Mouse (Mus musculus): ENCODE measurements around the gene Ttc30b. TPM values are rescaled to one million over a fixed set of nuclear protein-coding genes. Genes with fewer than 3 reads are reported as not detected.
"Not testable (repeated sequence)": the region's sequence is repeated elsewhere in the genome, so short reads cannot be mapped to it uniquely, and the experiment has no call there.

The Ttc30b gene
- total and polyA plus RNA-seq, 2 experiments from 2014 or later, result 20.6 to 27.4 TPM

DNA sequence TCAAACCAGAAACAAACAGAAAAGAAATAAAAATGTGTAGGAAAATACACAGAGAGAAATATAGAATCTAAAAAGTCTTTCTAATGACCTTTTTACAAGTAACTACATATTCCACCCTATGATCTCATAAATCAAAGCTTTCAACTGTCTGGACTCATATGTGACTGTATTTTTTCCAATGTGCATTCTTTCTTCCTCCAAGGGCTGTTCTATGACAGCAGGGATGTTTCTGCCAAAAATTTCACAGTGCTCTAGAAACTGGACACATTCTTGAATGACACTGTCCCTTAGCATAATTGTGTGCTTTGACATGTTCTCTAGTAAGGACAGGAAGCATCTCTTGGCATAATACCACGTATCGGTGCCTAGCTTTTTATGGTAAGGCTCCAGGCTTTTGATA lies 37.7 kb upstream of the Ttc30b start:
- H3K36me3 ChIP-seq (ENCODE audit: insufficient read depth); H3K4me3 ChIP-seq (ENCODE audit: low read depth, low read length); H3K9ac ChIP-seq; H3K4me1 ChIP-seq (ENCODE audit: insufficient read depth); ATAC-seq; H3K27ac ChIP-seq (ENCODE audit: low read depth, low read length); DNase-seq; H3K9me3 ChIP-seq (ENCODE audit: low read length); H3K4me2 ChIP-seq (ENCODE audit: low read depth); H3K27me3 ChIP-seq (ENCODE audit: insufficient read depth, low read length): not testable (repeated sequence)
- 95% methylated on average over 2 of the region's 2 CpGs for WGBS

DNA sequence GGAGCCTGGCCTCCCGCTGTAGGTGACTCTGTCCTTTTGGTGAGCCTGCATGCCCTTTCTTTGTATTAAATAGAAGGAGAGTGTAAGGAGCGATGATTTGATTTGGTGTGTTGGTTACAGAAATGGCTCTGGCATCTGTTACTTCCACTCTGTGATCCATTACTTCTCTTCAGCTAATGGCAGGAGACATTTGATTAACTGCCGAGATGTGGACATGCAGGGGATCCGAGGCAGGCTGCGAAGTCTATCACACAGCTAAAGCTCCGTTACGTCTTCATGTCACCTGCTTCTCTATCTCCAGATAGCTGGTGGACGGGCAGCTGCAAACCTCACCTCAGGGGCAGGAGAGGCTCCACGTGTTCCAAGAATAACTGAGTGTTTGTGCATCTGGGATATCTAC lies 35.7 kb upstream of the Ttc30b start:
- no peaks in the 10 kb centered on the region for H3K4me1 ChIP-seq (ENCODE audit: insufficient read depth)
- WGBS, result 79% methylated on average over 9 of the region's 9 CpGs
- TF ChIP-seq CTCF (IDR thresholded peaks at IDR 0.05; ENCODE audit: low read depth), result no peak

DNA sequence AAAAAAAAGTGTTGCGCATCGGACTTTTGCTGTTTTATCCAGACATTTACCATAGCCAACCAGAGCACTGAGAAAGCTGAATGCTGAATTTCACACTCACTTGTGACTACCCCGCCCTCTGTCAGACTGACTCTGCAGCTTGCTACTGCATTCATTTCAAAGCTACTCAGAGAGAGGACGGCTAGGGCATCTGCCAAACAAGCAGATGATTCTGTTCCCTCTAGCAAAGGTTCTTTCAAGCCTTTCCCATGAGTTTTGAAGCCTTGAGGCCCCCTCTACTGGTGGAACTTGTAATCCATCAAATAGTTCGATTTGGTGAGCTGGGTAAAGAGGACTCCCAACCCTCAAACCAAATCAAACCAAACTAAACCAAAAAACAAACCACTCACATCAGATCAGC lies 26.6 kb upstream of the Ttc30b start:
- H3K4me2 ChIP-seq (ENCODE audit: low read depth), result peak overlapping the region; percentile 42
- H3K4me3 ChIP-seq (ENCODE audit: low read depth, low read length), result peak overlapping the region; percentile 16
- H3K27ac ChIP-seq (ENCODE audit: low read depth, low read length), result no peak overlapping the region
- DNase-seq (peak; percentile 86), ATAC-seq (peak; percentile 94)
- no peaks in the 10 kb centered on the region for H3K36me3 ChIP-seq (ENCODE audit: insufficient read depth)
- H3K9me3 ChIP-seq (ENCODE audit: low read length), result no peaks in the 10 kb centered on the region
- peaks cover 16% of the 10 kb centered on the region for H3K4me1 ChIP-seq (ENCODE audit: insufficient read depth)
- 15% methylated on average over 5 of the region's 5 CpGs for WGBS
- H3K9ac ChIP-seq, result peak overlapping the region; percentile 15; the same call in 1 of the 2 replicates
- H3K27me3 ChIP-seq (ENCODE audit: insufficient read depth, low read length), result no peaks in the 10 kb centered on the region
- TF ChIP-seq CTCF (IDR thresholded peaks at IDR 0.05; ENCODE audit: low read depth), result peak; percentile 80

More for the DNA sequence above, 35.7 kb upstream of the Ttc30b start:
- no peak overlapping the region for H3K4me3 ChIP-seq (ENCODE audit: low read depth, low read length)
- no peaks in the 10 kb centered on the region for H3K36me3 ChIP-seq (ENCODE audit: insufficient read depth)
- no peak overlapping the region for H3K27ac ChIP-seq (ENCODE audit: low read depth, low read length)
- no peak for DNase-seq
- no peaks in the 10 kb centered on the region for H3K27me3 ChIP-seq (ENCODE audit: insufficient read depth, low read length)
- no peak overlapping the region for H3K9ac ChIP-seq
- H3K4me2 ChIP-seq (ENCODE audit: low read depth), result no peak overlapping the region
- H3K9me3 ChIP-seq (ENCODE audit: low read length), result no peaks in the 10 kb centered on the region
- no peak for ATAC-seq

DNA sequence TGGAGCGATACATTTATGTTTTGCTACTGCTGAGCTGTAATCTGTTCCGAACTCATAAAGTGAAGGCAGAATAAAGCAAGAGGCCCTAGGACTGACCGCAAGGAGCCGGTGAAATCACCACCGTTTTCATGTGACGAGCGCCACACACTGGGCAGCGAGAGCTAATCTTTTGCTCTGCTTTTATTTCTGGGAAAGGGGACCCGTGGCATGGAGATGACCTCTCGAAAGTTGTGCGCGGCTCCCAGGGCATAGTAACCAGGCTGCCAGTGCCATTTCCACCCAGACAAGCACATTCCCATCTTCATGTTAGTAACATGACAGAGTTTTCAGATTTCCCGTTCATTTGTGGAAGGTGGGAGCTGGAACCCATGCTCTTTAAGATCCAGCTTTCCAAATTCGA lies 26.1 kb upstream of the Ttc30b start:
- peak overlapping the region; percentile 15; the same call in 1 of the 2 replicates for H3K9ac ChIP-seq
- peak overlapping the region; percentile 16 for H3K4me3 ChIP-seq (ENCODE audit: low read depth, low read length)

DNA sequence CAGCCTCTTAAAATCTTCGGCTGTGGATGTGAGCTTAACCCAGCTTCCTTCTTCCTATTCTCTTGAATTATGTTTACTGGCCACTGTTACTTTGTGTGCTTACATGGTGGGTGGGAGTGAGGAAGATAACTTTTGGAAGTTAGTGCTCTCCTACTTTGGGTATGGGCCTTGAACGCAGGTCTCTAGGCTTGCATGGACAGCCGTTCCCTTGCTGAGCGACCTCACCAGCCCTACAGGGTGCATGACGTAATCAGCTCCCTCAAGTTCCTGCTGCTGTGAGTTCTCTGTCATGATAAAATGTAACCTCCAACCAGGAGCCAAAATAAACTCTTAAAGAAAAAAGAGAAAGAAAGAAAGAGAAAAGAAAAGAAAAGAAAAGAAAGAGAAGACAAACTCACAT lies 25.7 kb upstream of the Ttc30b start:
- peak overlapping the region; percentile 42 for H3K4me2 ChIP-seq (ENCODE audit: low read depth)

More for the DNA sequence above, 26.1 kb upstream of the Ttc30b start:
- H3K27me3 ChIP-seq (ENCODE audit: insufficient read depth, low read length), result no peaks in the 10 kb centered on the region
- peak overlapping the region; percentile 42 for H3K4me2 ChIP-seq (ENCODE audit: low read depth)
- H3K4me1 ChIP-seq (ENCODE audit: insufficient read depth), result peaks cover 17% of the 10 kb centered on the region
- H3K36me3 ChIP-seq (ENCODE audit: insufficient read depth), result no peaks in the 10 kb centered on the region
- 13% methylated on average over 14 of the region's 14 CpGs for WGBS
- peak; percentile 40; the same call in 1 of the 2 replicates for ATAC-seq
- TF ChIP-seq CTCF (IDR thresholded peaks at IDR 0.05; ENCODE audit: low read depth), result peak; percentile 64
- H3K9me3 ChIP-seq (ENCODE audit: low read length), result no peaks in the 10 kb centered on the region
- DNase-seq, result peak; percentile 50
- H3K27ac ChIP-seq (ENCODE audit: low read depth, low read length), result no peak overlapping the region

DNA sequence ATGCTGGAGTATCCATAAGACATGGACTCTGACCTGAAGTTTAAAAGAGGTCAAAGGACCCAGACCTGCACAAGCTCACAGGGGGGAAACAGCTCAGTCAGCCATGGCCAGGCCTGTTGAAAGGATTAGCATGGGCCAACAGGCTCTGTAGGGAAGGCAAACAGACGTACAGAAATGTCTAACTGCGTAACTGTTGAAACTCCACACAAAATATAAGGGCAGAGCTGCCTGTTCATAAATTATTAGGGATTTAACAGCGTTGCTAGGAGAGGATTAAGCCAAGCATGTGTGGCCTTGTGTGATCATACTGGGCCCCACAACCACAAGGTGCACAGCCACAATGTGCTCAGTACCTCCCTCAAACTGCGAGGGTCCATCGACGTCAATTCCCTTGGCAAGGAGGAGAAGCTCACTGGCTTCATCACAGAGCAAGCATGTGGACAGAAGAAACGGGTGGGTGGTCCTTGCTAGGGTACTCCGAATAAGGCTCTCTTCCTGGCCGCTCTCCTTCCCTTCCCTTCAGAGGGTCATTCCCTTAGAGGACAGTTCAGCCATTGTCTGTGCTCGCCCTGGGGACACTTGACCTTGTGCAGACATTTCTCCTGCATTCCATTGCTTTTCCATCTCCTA lies 24.9 kb upstream of the Ttc30b start:
- DNase-seq (no peak), ATAC-seq (no peak)
- 63% methylated on average over 10 of the region's 10 CpGs for WGBS

More for the DNA sequence above, 25.7 kb upstream of the Ttc30b start:
- Histone ChIP-seq H3K9me3 (ENCODE audit: low read length) (no peaks in the 10 kb centered on the region), H3K27me3 (ENCODE audit: insufficient read depth, low read length) (no peaks in the 10 kb centered on the region), H3K27ac (ENCODE audit: low read depth, low read length) (no peak overlapping the region), H3K9ac (no peak overlapping the region), H3K36me3 (ENCODE audit: insufficient read depth) (no peaks in the 10 kb centered on the region), H3K4me1 (ENCODE audit: insufficient read depth) (peaks cover 22% of the 10 kb centered on the region), H3K4me3 (ENCODE audit: low read depth, low read length) (no peak overlapping the region)
- ATAC-seq (no peak), DNase-seq (no peak)
- WGBS, result 62% methylated on average over 5 of the region's 5 CpGs
- no peak for TF ChIP-seq CTCF (IDR thresholded peaks at IDR 0.05; ENCODE audit: low read depth)

More for the DNA sequence above, 24.9 kb upstream of the Ttc30b start:
- no peaks in the 10 kb centered on the region for H3K36me3 ChIP-seq (ENCODE audit: insufficient read depth)
- H3K4me1 ChIP-seq (ENCODE audit: insufficient read depth), result peaks cover 22% of the 10 kb centered on the region
- no peaks in the 10 kb centered on the region for H3K27me3 ChIP-seq (ENCODE audit: insufficient read depth, low read length)
- H3K4me3 ChIP-seq (ENCODE audit: low read depth, low read length), result no peak overlapping the region
- H3K27ac ChIP-seq (ENCODE audit: low read depth, low read length), result no peak overlapping the region
- no peak overlapping the region for H3K9ac ChIP-seq
- H3K9me3 ChIP-seq (ENCODE audit: low read length), result no peaks in the 10 kb centered on the region
- H3K4me2 ChIP-seq (ENCODE audit: low read depth), result no peak overlapping the region
- no peak for TF ChIP-seq CTCF (IDR thresholded peaks at IDR 0.05; ENCODE audit: low read depth)

All from forebrain, postnatal 0 days (tissue).